Mouse (Mus musculus) embryonic facial prominence, embryonic 12.5 days (tissue): ENCODE measurements at regions not wholly inside any gene's neighbourhood (a gene's known extent, or its start where the extent isn't known, plus 50 kb on each side); places are given as distances from the start of the nearest gene placed in this dataset.

Source experiments
- ATAC-seq: fragments of 200-750 bp; cut with Nextera tagmentation; 2 replicates; pipeline ENCODE4 v1.8.0; 2017; ENCODE audit not compliant: insufficient number of reproducible peaks, insufficient read depth, low FRiP score, low TSS enrichment
- H3K27ac ChIP-seq: fragments of 300-500 bp; sonication (generic); 2 replicates; pipeline ENCODE4 v1.5.1; 2016; ENCODE audit warnings: mild to moderate bottlenecking
- H3K27me3 ChIP-seq: fragments of 300-500 bp; sonication (generic); 2 replicates; pipeline ENCODE4 v1.6.1; 2016; ENCODE audit warnings: mild to moderate bottlenecking, moderate library complexity
- H3K36me3 ChIP-seq: fragments of 300-500 bp; sonication (generic); 2 replicates; pipeline ENCODE4 v1.6.1; 2016; ENCODE audit warnings: mild to moderate bottlenecking
- H3K4me1 ChIP-seq: fragments of 300-500 bp; sonication (generic); 2 replicates; pipeline ENCODE4 v1.6.1; 2016
- H3K4me2 ChIP-seq: fragments of 300-500 bp; sonication (generic); replicated peaks from 2 replicates; pipeline ENCODE4 v1.6.1; 2016; ENCODE audit warnings: mild to moderate bottlenecking, moderate library complexity
- H3K4me3 ChIP-seq: fragments of 300-500 bp; sonication (generic); 2 replicates; pipeline ENCODE4 v1.5.1; 2016; ENCODE audit warnings: mild to moderate bottlenecking
- H3K9ac ChIP-seq: fragments of 300-500 bp; sonication (generic); 2 replicates; pipeline ENCODE4 v1.6.1; 2016; ENCODE audit warnings: mild to moderate bottlenecking, moderate library complexity
- H3K9me3 ChIP-seq: fragments of 300-500 bp; sonication (generic); 2 replicates; pipeline ENCODE4 v1.6.1; 2016; ENCODE audit warnings: mild to moderate bottlenecking, moderate library complexity
- WGBS: fragments of 180-500 bp; shearing (Covaris S2); methylation state at CpG from one replicate; pipeline ENCODE4 v1.1.7; 2016; 5-methylcytosine and 5-hydroxymethylcytosine counted together

GRCm38 (mm10) chr16:42808864-42809263, 66.8 kb upstream of the Zbtb20 start:
- Histone ChIP-seq H3K4me3 (no peak overlapping the region), H3K9ac (no peak overlapping the region), H3K4me2 (no peak overlapping the region), H3K27me3 (no peaks in the 10 kb centered on the region), H3K9me3 (no peaks in the 10 kb centered on the region), H3K36me3 (no peaks in the 10 kb centered on the region), H3K4me1 (no peaks in the 10 kb centered on the region), H3K27ac (no peak overlapping the region)
- ATAC-seq: no peak
- 70% methylated on average over 6 of the region's 6 CpGs for WGBS

GRCm38 (mm10) chr16:42807536-42807935, 68.1 kb upstream of the Zbtb20 start:
- Histone ChIP-seq H3K27me3 (no peaks in the 10 kb centered on the region), H3K4me2 (no peak overlapping the region), H3K4me1 (no peaks in the 10 kb centered on the region), H3K9me3 (no peaks in the 10 kb centered on the region), H3K36me3 (no peaks in the 10 kb centered on the region), H3K27ac (no peak overlapping the region), H3K4me3 (no peak overlapping the region), H3K9ac (no peak overlapping the region)
- ATAC-seq: no peak
- 73% methylated on average over 2 of the region's 2 CpGs for WGBS

DNA sequence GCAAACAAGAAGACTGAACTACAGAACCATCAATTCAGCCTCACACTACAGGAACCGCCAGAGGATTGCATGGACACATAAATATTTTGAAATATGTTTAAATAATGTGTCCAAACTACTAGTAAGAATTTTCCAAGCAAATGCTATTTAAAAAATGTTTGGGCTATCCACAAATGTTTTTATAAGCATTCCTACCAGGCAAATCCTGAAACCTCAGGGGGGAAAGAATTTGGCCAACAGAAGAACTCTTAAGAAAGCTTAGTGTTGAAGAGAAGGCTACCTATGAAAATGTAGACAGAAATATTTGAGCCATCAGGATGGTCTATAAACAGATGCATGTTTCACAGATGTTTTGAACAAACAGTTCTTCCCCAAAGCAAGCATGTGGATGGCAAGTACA, 72.1 kb upstream of the Zbtb20 start:
- no peak overlapping the region for H3K4me3 ChIP-seq
- H3K9ac ChIP-seq: no peak overlapping the region
- no peak overlapping the region for H3K4me2 ChIP-seq
- no peaks in the 10 kb centered on the region for H3K4me1 ChIP-seq
- no peak for ATAC-seq
- no peaks in the 10 kb centered on the region for H3K27me3 ChIP-seq
- 68% methylated on average over 1 of the region's 1 CpGs for WGBS
- no peaks in the 10 kb centered on the region for H3K9me3 ChIP-seq
- no peak overlapping the region for H3K27ac ChIP-seq
- no peaks in the 10 kb centered on the region for H3K36me3 ChIP-seq

DNA sequence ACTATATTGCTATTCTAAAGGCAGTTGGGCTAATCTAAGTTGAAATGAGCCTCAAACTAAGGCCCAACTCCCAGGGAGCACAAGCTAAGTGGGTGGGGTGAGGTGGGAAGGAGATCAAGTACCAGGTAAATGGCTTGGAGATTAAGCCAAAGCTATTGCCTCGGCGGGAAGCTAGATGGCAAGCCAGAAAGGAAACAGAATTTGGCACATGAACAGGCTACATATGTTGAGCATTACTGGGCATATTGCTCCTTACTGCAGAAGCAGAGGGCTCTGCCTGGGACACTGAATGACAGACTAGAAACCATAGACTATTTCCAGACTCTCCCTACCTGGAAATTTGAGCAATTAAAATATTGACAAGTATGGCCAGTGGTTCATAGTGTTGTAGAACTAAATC, 83.1 kb upstream of the Zbtb20 start:
- WGBS: 45% methylated on average over 2 of the region's 2 CpGs
- ATAC-seq: no peak
- no peaks in the 10 kb centered on the region for H3K9me3 ChIP-seq

GRCm38 (mm10) chr16:42784712-42785111, 91.0 kb upstream of the Zbtb20 start:
- Histone ChIP-seq H3K4me2 (no peak overlapping the region), H3K9me3 (no peaks in the 10 kb centered on the region), H3K4me1 (peaks cover 15% of the 10 kb centered on the region), H3K4me3 (no peak overlapping the region), H3K27ac (no peak overlapping the region), H3K9ac (no peak overlapping the region), H3K36me3 (no peaks in the 10 kb centered on the region), H3K27me3 (no peaks in the 10 kb centered on the region)
- WGBS: 46% methylated on average over 4 of the region's 4 CpGs
- no peak for ATAC-seq

More for the DNA sequence above, 83.1 kb upstream of the Zbtb20 start:
- H3K27ac ChIP-seq: no peak overlapping the region
- no peak overlapping the region for H3K9ac ChIP-seq
- H3K4me1 ChIP-seq: no peaks in the 10 kb centered on the region
- H3K27me3 ChIP-seq: no peaks in the 10 kb centered on the region
- H3K36me3 ChIP-seq: no peaks in the 10 kb centered on the region
- no peak overlapping the region for H3K4me3 ChIP-seq
- no peak overlapping the region for H3K4me2 ChIP-seq

DNA sequence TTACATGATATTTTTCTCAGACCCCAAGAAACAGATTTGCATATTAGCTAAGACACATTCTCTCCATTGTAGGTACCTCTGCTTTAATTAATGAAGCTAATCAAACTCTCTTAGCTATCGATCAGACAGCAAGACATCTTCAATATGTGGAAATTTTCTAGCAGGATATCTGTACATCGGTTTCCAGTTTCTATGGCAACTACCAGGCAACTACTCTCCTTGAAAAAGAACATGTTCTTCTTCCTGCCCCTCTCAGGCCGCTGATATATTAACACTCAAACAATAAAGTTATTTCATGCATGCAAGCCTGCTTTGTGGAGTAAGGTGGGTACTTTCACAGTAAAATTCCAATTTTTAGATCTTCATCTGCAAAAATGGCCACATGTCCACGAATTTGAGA, 91.7 kb upstream of the Zbtb20 start:
- no peak overlapping the region for H3K27ac ChIP-seq
- no peaks in the 10 kb centered on the region for H3K9me3 ChIP-seq
- H3K4me2 ChIP-seq: no peak overlapping the region
- peaks cover 15% of the 10 kb centered on the region for H3K4me1 ChIP-seq
- no peaks in the 10 kb centered on the region for H3K27me3 ChIP-seq
- ATAC-seq: no peak
- no peak overlapping the region for H3K9ac ChIP-seq
- H3K4me3 ChIP-seq: no peak overlapping the region
- WGBS: 75% methylated on average over 4 of the region's 4 CpGs
- no peaks in the 10 kb centered on the region for H3K36me3 ChIP-seq

DNA sequence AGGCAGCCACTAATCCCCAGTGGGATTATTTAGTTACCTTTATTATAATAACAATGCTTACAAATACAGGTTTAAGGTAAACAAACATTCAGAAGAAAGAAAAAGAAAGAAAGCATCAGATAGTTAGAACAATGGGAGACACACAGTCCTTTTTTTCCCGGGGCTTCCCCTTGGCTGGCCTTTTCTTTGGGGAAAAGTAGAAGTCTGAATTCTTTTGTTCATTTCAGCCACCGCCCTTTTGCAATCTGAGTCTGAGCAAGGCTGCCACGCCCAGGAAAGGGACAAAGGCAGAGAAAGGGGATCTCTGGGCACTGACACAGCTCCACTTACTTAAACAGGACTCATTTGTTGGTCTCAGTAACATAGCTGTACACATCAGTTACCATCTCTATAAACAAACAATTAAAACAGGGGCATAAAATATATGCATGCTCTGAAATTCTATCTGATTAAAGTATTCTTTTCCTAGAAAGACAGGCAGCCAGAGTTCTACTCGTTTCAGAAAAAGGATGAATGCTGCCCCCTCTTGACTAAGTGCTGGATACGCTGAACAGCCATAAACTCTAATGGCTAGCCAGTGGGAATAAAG, 93.5 kb upstream of the Zbtb20 start:
- Histone ChIP-seq H3K27me3 (no peaks in the 10 kb centered on the region), H3K27ac (peak overlapping the region; percentile 32; the same call in 1 of the 2 replicates), H3K4me2 (peak overlapping the region; percentile 30; the same call in 1 of the 2 replicates), H3K4me1 (peaks cover 15% of the 10 kb centered on the region), H3K4me3 (no peak overlapping the region), H3K9me3 (no peaks in the 10 kb centered on the region), H3K36me3 (no peaks in the 10 kb centered on the region), H3K9ac (no peak overlapping the region)
- 0 out of 2 replicates have a peak, but pooled peaks have one; percentile 61 for ATAC-seq
- 1% methylated on average over 5 of the region's 5 CpGs for WGBS

DNA sequence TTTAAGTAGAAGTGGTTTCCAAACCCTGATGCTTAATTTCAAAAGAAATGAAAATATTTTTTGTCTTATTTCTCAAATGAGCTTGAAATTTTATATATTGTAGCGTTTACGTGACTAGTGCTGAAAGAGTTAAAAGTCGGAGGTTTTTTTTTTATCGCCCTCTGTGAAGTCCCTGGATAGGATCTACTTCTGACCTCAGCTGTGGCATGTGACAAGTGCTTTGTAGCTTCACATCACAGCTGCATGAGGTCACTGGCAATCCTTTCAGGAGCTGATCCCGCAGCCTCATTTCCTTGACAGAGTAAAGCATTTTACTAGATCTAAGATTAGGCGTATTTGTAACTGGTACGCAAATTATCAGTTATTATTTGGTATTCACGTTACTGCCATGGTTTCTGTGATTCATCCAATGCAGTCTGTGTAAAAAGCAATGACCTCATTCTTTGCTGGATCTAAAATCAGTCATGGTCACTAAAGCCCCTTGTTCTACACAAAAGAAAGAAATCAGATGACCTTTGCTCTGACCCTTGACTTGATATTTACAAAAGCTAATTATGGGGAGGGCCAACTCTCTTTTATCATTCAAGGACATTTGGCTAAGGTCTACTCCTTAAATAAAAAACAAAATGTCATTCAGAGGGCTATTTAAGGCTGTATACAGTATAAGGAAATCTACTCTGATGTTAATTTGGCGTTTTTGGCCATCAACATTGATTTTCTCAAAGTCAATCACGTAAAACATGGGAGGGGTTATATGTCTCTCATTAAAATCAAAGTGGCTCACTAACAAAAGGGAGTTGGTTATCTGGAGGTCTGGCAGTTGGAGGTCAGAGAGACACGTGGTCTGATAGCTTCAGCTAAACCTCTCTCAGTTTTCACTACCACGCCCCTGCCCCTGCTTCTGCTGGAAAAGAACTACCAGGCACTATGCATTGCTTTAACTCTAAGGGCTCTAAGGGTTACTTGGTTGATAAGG, 94.3 kb upstream of the Zbtb20 start:
- WGBS: 9% methylated on average over 12 of the region's 12 CpGs
- peak; percentile 57; the same call in 1 of the 2 replicates for ATAC-seq
- no peaks in the 10 kb centered on the region for H3K9me3 ChIP-seq
- H3K9ac ChIP-seq: no peak overlapping the region
- no peaks in the 10 kb centered on the region for H3K27me3 ChIP-seq
- 0 out of 2 replicates have a peak overlapping the region, but pooled peaks have one; percentile 4 for H3K4me2 ChIP-seq
- H3K36me3 ChIP-seq: no peaks in the 10 kb centered on the region
- peaks cover 15% of the 10 kb centered on the region for H3K4me1 ChIP-seq
- H3K4me3 ChIP-seq: no peak overlapping the region
- no peak overlapping the region for H3K27ac ChIP-seq

- no peak overlapping the region for H3K27ac ChIP-seq
- no peak overlapping the region for H3K4me2 ChIP-seq
- H3K9me3 ChIP-seq: no peaks in the 10 kb centered on the region
- no peak overlapping the region for H3K4me3 ChIP-seq
- H3K36me3 ChIP-seq: no peaks in the 10 kb centered on the region
- peaks cover 15% of the 10 kb centered on the region for H3K4me1 ChIP-seq
- ATAC-seq: no peak
- WGBS: 92% methylated on average over 3 of the region's 3 CpGs
- H3K9ac ChIP-seq: no peak overlapping the region
- H3K27me3 ChIP-seq: no peaks in the 10 kb centered on the region
These were observed 95.7 kb upstream of the Zbtb20 start for GRCm38 (mm10) chr16:42779957-42780356.

GRCm38 (mm10) chr16:42772640-42773039, 103.0 kb upstream of the Zbtb20 start:
- ATAC-seq: no peak
- H3K27me3 ChIP-seq: no peaks in the 10 kb centered on the region
- no peak overlapping the region for H3K27ac ChIP-seq
- no peak overlapping the region for H3K4me3 ChIP-seq
- H3K9ac ChIP-seq: no peak overlapping the region
- H3K36me3 ChIP-seq: no peaks in the 10 kb centered on the region
- WGBS: 78% methylated on average over 2 of the region's 2 CpGs
- no peaks in the 10 kb centered on the region for H3K4me1 ChIP-seq
- no peak overlapping the region for H3K4me2 ChIP-seq
- H3K9me3 ChIP-seq: no peaks in the 10 kb centered on the region

GRCm38 (mm10) chr16:42770199-42770598, 105.5 kb upstream of the Zbtb20 start:
- no peak for ATAC-seq
- no peaks in the 10 kb centered on the region for H3K4me1 ChIP-seq
- H3K27me3 ChIP-seq: no peaks in the 10 kb centered on the region
- H3K9me3 ChIP-seq: no peaks in the 10 kb centered on the region
- no peak overlapping the region for H3K9ac ChIP-seq
- H3K36me3 ChIP-seq: no peaks in the 10 kb centered on the region
- no peak overlapping the region for H3K4me2 ChIP-seq
- WGBS: 80% methylated on average over 1 of the region's 1 CpGs
- H3K27ac ChIP-seq: no peak overlapping the region
- H3K4me3 ChIP-seq: no peak overlapping the region

- Histone ChIP-seq H3K9ac (no peak overlapping the region), H3K36me3 (no peaks in the 10 kb centered on the region), H3K27ac (no peak overlapping the region), H3K4me3 (no peak overlapping the region), H3K4me2 (no peak overlapping the region), H3K4me1 (0 out of 2 replicates have a peak, but pooled peaks cover 7% of the 10 kb centered on the region), H3K9me3 (no peaks in the 10 kb centered on the region), H3K27me3 (no peaks in the 10 kb centered on the region)
- no peak for ATAC-seq
- 87% methylated on average over 5 of the region's 5 CpGs for WGBS
These were observed 127.0 kb upstream of the Zbtb20 start for GRCm38 (mm10) chr16:42748681-42749080.
